Mouse (Mus musculus): ENCODE data around the gene Hcn4.

DNA sequence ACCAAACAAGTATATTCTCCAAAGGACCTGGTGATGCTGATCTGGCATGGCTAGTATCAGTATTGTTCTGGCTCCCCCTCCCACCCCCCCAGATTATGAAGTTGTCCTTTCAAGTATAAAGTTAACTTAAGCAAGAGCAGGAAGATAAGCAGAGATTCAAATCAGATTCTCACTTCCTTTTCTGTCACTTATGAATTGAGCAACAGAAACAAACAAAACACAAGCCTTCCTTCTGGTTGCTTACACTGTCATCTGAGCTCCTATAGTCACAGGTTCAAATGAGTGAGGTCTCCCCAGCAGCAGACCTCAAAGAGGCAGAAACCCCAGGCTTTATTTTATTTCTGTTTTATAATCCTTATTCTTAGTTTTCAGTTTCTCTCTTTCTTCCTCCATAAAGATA is 76.4 kb downstream of the Hcn4 start:
- TF ChIP-seq CTCF (IDR thresholded peaks at IDR 0.05; ENCODE audit: low read depth, low read length) (no peak), GATA2 (IDR thresholded peaks at IDR 0.05; ENCODE audit: borderline replicate concordance, low read depth, low read length) (no peak), GATA1 (IDR thresholded peaks at IDR 0.05; ENCODE audit: borderline replicate concordance, low read length) (no peak), TAL1 (conservative IDR thresholded peaks at IDR 0.05; ENCODE audit: low read depth, low read length) (no peak), POLR2AphosphoS5 (IDR thresholded peaks at IDR 0.05; ENCODE audit: insufficient replicate concordance, low read depth, low read length) (no peak)

All from G1E (cell line).